Mouse (Mus musculus): ENCODE measurements around the gene Zfyve1. TPM values are rescaled to one million over a fixed set of nuclear protein-coding genes. Genes with fewer than 3 reads are reported as not detected.
"Not testable (repeated sequence)": the region's sequence is repeated elsewhere in the genome, so short reads cannot be mapped to it uniquely, and the experiment has no call there.

Zfyve1 gene
- polyA plus RNA-seq, 1 experiment from 2014 or later = 18.8 TPM

GRCm38 (mm10) chr12:83617261-83617660 is 20.2 kb upstream of the Zfyve1 start:
- H3K9me3 ChIP-seq (replicated peaks) = no peaks in the 10 kb centered on the region
- H3K36me3 ChIP-seq = no peaks in the 10 kb centered on the region
- no peak overlapping the region for H3K4me2 ChIP-seq (replicated peaks)
- no peak overlapping the region for H3K4me3 ChIP-seq (replicated peaks)
- no peak overlapping the region for H3K27ac ChIP-seq (replicated peaks)
- no peaks in the 10 kb centered on the region for H3K27me3 ChIP-seq
- ATAC-seq (ENCODE audit: insufficient number of reproducible peaks, low FRiP score, low TSS enrichment, low read depth) = no peak
- H3K4me1 ChIP-seq = no peaks in the 10 kb centered on the region
- WGBS = 92% methylated on average over 5 of the region's 5 CpGs
- no peak overlapping the region for H3K9ac ChIP-seq

DNA sequence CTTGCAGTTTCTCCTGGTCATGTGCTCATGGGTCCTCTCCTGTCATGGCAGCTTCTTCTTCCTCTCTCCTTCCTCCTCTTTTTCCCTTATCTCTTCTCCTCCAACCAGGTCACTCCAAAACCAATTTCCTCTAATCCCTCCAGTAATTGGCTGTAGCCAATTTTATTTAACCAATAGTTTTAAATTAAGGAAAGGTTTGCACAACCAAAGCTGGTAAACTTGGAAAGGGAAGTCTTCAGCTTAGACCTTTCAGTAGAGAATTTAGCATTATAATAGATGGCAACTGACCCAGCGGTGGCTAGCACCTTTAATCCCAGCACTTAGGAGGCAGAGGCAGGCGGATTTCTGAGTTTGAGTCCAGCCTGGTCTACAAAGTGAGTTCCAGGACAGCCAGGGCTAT is 9.4 kb upstream of the Zfyve1 start:
- not testable (repeated sequence) for H3K9ac ChIP-seq; H3K9me3 ChIP-seq (replicated peaks); H3K4me1 ChIP-seq; H3K4me3 ChIP-seq (replicated peaks); H3K27me3 ChIP-seq; H3K27ac ChIP-seq (replicated peaks); H3K4me2 ChIP-seq (replicated peaks); ATAC-seq (ENCODE audit: insufficient number of reproducible peaks, low FRiP score, low TSS enrichment, low read depth); H3K36me3 ChIP-seq
- WGBS = 94% methylated on average over 2 of the region's 2 CpGs

DNA sequence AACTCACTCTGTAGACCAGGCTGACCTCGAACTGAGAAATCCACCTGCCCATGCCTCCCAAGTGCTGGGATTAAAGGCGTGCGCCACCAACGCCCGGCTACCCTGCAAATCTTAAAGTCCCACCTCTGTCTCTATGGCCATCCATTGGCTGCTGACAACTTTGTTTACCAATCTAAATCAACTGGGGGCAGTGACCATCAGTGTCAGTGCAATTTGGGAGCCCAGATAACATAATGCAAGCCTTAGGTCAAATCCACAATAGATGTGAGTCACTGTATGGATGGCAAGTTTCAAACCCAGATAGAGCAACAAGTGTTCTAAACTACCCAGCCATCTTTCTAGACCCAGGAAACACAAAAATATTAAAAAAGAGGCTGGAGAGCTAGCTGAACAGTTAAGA is 5.3 kb upstream of the Zfyve1 start:
- Histone ChIP-seq H3K27me3 (no peaks in the 10 kb centered on the region), H3K4me2 (replicated peaks) (no peak overlapping the region), H3K4me1 (no peaks in the 10 kb centered on the region), H3K36me3 (no peaks in the 10 kb centered on the region), H3K4me3 (replicated peaks) (no peak overlapping the region), H3K27ac (replicated peaks) (no peak overlapping the region), H3K9ac (no peak overlapping the region), H3K9me3 (replicated peaks) (no peaks in the 10 kb centered on the region)
- ATAC-seq (ENCODE audit: insufficient number of reproducible peaks, low FRiP score, low TSS enrichment, low read depth) = no peak
- WGBS = 89% methylated on average over 5 of the region's 5 CpGs

- Histone ChIP-seq H3K9ac (no peak overlapping the region), H3K4me3 (replicated peaks) (no peak overlapping the region), H3K27me3 (no peaks in the 10 kb centered on the region), H3K36me3 (peaks cover 16% of the 10 kb centered on the region), H3K9me3 (replicated peaks) (no peaks in the 10 kb centered on the region), H3K27ac (replicated peaks) (no peak overlapping the region), H3K4me2 (replicated peaks) (no peak overlapping the region), H3K4me1 (peaks cover 23% of the 10 kb centered on the region; the same call in 1 of the 2 replicates)
- WGBS = 77% methylated on average over 2 of the region's 2 CpGs
- ATAC-seq (ENCODE audit: insufficient number of reproducible peaks, low FRiP score, low TSS enrichment, low read depth) = no peak
These were observed 859 bp upstream of the Zfyve1 start for GRCm38 (mm10) chr12:83597881-83598280.

GRCm38 (mm10) chr12:83596191-83596954 is 649 bp downstream of the Zfyve1 start:
- Histone ChIP-seq H3K4me3 (replicated peaks) (peak overlapping the region; percentile 96), H3K27me3 (no peaks in the 10 kb centered on the region), H3K4me2 (replicated peaks) (peak overlapping the region; percentile 57), H3K27ac (replicated peaks) (peak overlapping the region; percentile 89), H3K9me3 (replicated peaks) (no peaks in the 10 kb centered on the region), H3K9ac (peak overlapping the region; percentile 88), H3K4me1 (peaks cover 23% of the 10 kb centered on the region; the same call in 1 of the 2 replicates), H3K36me3 (peaks cover 28% of the 10 kb centered on the region)
- 3% methylated on average over 20 of the region's 20 CpGs for WGBS
- ATAC-seq (ENCODE audit: insufficient number of reproducible peaks, low FRiP score, low TSS enrichment, low read depth) = peak; percentile 12; the same call in 1 of the 2 replicates

DNA sequence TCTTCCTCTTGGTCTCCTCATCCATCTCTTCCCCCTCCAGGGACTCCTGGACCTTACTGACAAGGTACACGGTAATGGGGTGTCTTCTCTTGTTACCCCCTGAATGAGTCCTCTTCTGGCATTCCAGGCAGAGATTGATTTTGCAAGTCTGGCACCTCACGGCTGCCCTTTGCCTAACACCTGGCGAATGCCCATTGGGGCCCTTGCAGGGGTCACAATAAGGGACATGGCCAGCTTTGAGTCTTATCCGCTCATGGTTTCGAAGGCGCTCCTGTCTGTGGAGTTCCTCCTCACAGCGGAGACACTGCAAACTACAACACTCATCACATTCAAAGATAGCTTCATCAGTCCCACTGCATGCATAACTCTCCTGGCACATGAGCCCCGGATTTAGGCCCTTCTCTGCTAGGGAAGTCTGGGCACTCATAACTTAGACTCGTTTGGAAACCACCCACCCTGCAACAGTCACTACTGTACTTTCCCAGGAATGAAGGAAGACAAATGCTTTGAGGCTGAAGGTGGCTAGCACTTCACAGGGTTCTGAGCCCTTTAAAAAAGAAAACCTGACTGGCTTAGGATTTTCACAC is 2.5 kb downstream of the Zfyve1 start:
- H3K4me1 ChIP-seq = peaks cover 23% of the 10 kb centered on the region; the same call in 1 of the 2 replicates
- no peaks in the 10 kb centered on the region for H3K9me3 ChIP-seq (replicated peaks)
- ATAC-seq (ENCODE audit: insufficient number of reproducible peaks, low FRiP score, low TSS enrichment, low read depth) = no peak
- 88% methylated on average over 9 of the region's 9 CpGs for WGBS
- no peak overlapping the region for H3K9ac ChIP-seq
- H3K27me3 ChIP-seq = no peaks in the 10 kb centered on the region
- H3K4me3 ChIP-seq (replicated peaks) = no peak overlapping the region
- H3K27ac ChIP-seq (replicated peaks) = no peak overlapping the region
- H3K36me3 ChIP-seq = peaks cover 39% of the 10 kb centered on the region
- no peak overlapping the region for H3K4me2 ChIP-seq (replicated peaks)

DNA sequence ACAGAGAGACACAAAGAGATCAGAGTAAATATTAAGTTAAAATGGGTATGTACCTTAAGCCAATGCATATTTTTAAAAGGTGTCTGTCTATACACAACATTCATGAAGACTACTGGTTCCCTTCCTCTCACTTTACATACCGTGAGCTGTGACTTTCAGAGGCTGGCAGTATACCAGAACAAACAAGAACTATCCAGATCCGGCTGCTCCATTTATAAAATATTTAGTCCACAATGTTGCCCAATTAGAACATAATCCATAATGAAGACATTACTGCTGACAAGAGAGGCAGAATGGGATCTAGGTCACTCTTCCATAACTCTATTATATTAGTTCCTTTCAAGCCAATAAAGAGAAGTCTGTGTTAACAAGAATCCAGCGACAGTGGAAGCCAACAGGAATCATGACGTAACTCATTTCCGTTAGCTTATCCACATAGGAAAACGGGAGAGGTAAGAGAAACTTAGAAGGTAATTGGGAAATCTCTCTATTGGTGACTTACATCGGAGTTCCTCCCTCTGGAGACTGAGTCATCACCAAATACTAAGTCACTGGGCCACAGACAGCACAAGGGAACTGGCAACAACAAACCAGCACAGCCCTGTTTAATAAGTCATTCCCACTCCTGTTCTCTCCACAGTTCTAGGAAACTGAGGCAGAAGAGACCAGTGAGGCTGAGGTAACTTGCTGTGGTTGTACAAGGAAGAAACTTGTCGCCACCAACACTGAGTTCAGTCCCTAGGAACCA is 5.1 kb downstream of the Zfyve1 start:
- Histone ChIP-seq H3K36me3 (peaks cover 65% of the 10 kb centered on the region), H3K27ac (replicated peaks) (no peak overlapping the region), H3K9ac (no peak overlapping the region), H3K4me1 (peaks cover 23% of the 10 kb centered on the region; the same call in 1 of the 2 replicates), H3K9me3 (replicated peaks) (no peaks in the 10 kb centered on the region), H3K27me3 (no peaks in the 10 kb centered on the region), H3K4me3 (replicated peaks) (no peak overlapping the region), H3K4me2 (replicated peaks) (no peak overlapping the region)
- ATAC-seq (ENCODE audit: insufficient number of reproducible peaks, low FRiP score, low TSS enrichment, low read depth) = no peak
- 90% methylated on average over 8 of the region's 8 CpGs for WGBS

DNA sequence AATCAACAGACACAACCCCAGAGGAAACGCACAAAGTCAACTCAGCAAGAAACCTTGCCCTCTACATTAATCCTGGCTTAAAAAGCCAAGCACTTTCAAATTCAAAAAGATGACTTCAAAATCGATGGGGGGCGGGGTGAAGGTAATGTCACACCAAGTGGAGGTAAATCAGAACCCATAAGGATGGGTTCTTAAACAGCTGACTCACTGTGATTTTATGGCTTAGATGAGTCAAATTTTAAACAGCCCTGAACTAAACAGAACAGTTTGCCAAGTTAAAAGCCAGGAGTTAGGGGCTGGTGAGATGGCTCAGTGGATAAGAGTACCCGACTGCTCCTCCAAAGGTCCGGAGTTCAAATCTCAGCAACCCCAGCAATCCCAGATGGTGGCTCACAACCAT is 10.4 kb downstream of the Zfyve1 start:
- WGBS = 93% methylated on average over 5 of the region's 5 CpGs
- no peak for ATAC-seq (ENCODE audit: insufficient number of reproducible peaks, low FRiP score, low TSS enrichment, low read depth)

GRCm38 (mm10) chr12:83582747-83583146 is 14.3 kb downstream of the Zfyve1 start:
- Histone ChIP-seq H3K27me3 (no peaks in the 10 kb centered on the region), H3K27ac (replicated peaks) (no peak overlapping the region), H3K4me3 (replicated peaks) (no peak overlapping the region), H3K9ac (no peak overlapping the region), H3K36me3 (peaks cover 34% of the 10 kb centered on the region), H3K4me1 (no peaks in the 10 kb centered on the region), H3K4me2 (replicated peaks) (no peak overlapping the region), H3K9me3 (replicated peaks) (no peaks in the 10 kb centered on the region)
- WGBS = 67% methylated on average over 4 of the region's 4 CpGs
- no peak for ATAC-seq (ENCODE audit: insufficient number of reproducible peaks, low FRiP score, low TSS enrichment, low read depth)

More for the DNA sequence above, 10.4 kb downstream of the Zfyve1 start:
- Histone ChIP-seq H3K9me3 (replicated peaks) (no peaks in the 10 kb centered on the region), H3K36me3 (peaks cover 55% of the 10 kb centered on the region), H3K9ac (no peak overlapping the region), H3K27ac (replicated peaks) (no peak overlapping the region), H3K4me1 (no peaks in the 10 kb centered on the region), H3K4me2 (replicated peaks) (no peak overlapping the region), H3K4me3 (replicated peaks) (no peak overlapping the region), H3K27me3 (no peaks in the 10 kb centered on the region)

DNA sequence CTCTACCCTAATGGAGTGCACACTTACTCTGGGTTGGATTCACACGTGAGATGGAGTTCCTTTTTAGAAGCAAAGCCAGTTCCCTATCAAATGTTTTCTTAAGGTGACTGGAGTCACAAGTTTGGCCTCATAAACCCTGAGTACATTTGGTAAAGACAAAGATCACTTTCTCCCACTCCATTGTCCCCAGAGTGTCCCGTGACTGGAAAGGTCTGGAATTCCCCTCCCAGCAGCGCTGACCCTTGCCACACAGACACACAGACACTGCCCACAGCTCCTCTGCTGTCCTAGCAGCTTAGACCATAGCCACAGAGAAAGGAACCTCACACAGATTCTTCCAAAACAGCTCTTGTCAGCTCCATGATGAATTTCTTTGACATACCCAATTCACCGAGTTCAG is 14.9 kb downstream of the Zfyve1 start:
- Histone ChIP-seq H3K27ac (replicated peaks) (no peak overlapping the region), H3K9me3 (replicated peaks) (no peaks in the 10 kb centered on the region), H3K4me2 (replicated peaks) (no peak overlapping the region), H3K4me1 (no peaks in the 10 kb centered on the region), H3K27me3 (no peaks in the 10 kb centered on the region), H3K4me3 (replicated peaks) (no peak overlapping the region), H3K9ac (no peak overlapping the region), H3K36me3 (peaks cover 32% of the 10 kb centered on the region)
- no peak for ATAC-seq (ENCODE audit: insufficient number of reproducible peaks, low FRiP score, low TSS enrichment, low read depth)
- 71% methylated on average over 4 of the region's 4 CpGs for WGBS

GRCm38 (mm10) chr12:83580283-83580682 is 16.7 kb downstream of the Zfyve1 start:
- WGBS = 96% methylated on average over 3 of the region's 3 CpGs
- Histone ChIP-seq H3K4me1 (no peaks in the 10 kb centered on the region), H3K36me3 (peaks cover 37% of the 10 kb centered on the region), H3K4me3 (replicated peaks) (no peak overlapping the region), H3K27ac (replicated peaks) (no peak overlapping the region), H3K27me3 (no peaks in the 10 kb centered on the region), H3K4me2 (replicated peaks) (no peak overlapping the region), H3K9ac (no peak overlapping the region), H3K9me3 (replicated peaks) (no peaks in the 10 kb centered on the region)
- no peak for ATAC-seq (ENCODE audit: insufficient number of reproducible peaks, low FRiP score, low TSS enrichment, low read depth)
